Mouse (Mus musculus) adrenal gland, adult 2 months (tissue): ENCODE data around the gene Nfkb1. TPM values are rescaled to one million over a fixed set of nuclear protein-coding genes. Genes with fewer than 3 reads are reported as not detected.
A peak's percentile ranks its signal among the peaks of the same experiment; 100 is the strongest.

ENCODE experiments used
- DNase-seq: peaks from one replicate; pipeline ENCODE4 v3.0.0; 2021
- polyA plus RNA-seq: library from polyadenylated mRNA; depleted of rRNA; stranded (reverse); fragments of >200 nt; gene quantifications from 2 replicates; pipeline ENCODE4 v1.2.3, GENCODE M21; 2012
- total RNA-seq, 2 experiments: library from RNA; stranded (reverse); gene quantifications; 2 replicates each; pipeline ENCODE4 v1.2.3; 2021

Gene Nfkb1
- total and polyA plus RNA-seq, 3 experiments: 44.2 to 58.1 (median 55.6) TPM

GRCm38 (mm10) chr3:135672135-135672534 lies 19.2 kb downstream of the Nfkb1 start:
- DNase-seq: no peak

GRCm38 (mm10) chr3:135670869-135671268 lies 20.5 kb downstream of the Nfkb1 start:
- no peak for DNase-seq

- DNase-seq: no peak
Measured at GRCm38 (mm10) chr3:135667084-135667483, 24.3 kb downstream of the Nfkb1 start.

GRCm38 (mm10) chr3:135665777-135666259 lies 25.5 kb downstream of the Nfkb1 start:
- no peak for DNase-seq

GRCm38 (mm10) chr3:135662139-135662864 lies 29.0 kb downstream of the Nfkb1 start:
- no peak for DNase-seq

- DNase-seq: no peak
Measured at GRCm38 (mm10) chr3:135661707-135662106, 29.6 kb downstream of the Nfkb1 start.

GRCm38 (mm10) chr3:135658540-135659097 lies 32.7 kb downstream of the Nfkb1 start:
- DNase-seq: no peak

- DNase-seq: no peak
Measured at GRCm38 (mm10) chr3:135656156-135656555, 35.2 kb downstream of the Nfkb1 start.

- no peak for DNase-seq
Measured at GRCm38 (mm10) chr3:135650773-135651555, 40.4 kb downstream of the Nfkb1 start.

- no peak for DNase-seq
Measured at GRCm38 (mm10) chr3:135649809-135650208, 41.5 kb downstream of the Nfkb1 start.

- no peak for DNase-seq
Measured at GRCm38 (mm10) chr3:135648501-135648900, 42.8 kb downstream of the Nfkb1 start.

GRCm38 (mm10) chr3:135646622-135647021 lies 44.7 kb downstream of the Nfkb1 start:
- DNase-seq: no peak

- no peak for DNase-seq
Measured at GRCm38 (mm10) chr3:135644971-135645370, 46.4 kb downstream of the Nfkb1 start.

- DNase-seq: no peak
Measured at GRCm38 (mm10) chr3:135641623-135641915, 49.8 kb downstream of the Nfkb1 start.

- peak; percentile 33 for DNase-seq
Measured at GRCm38 (mm10) chr3:135640856-135641622, 50.3 kb downstream of the Nfkb1 start.

- DNase-seq: no peak
Measured at GRCm38 (mm10) chr3:135640203-135640602, 51.1 kb downstream of the Nfkb1 start.

- no peak for DNase-seq
Measured at GRCm38 (mm10) chr3:135637592-135637991, 53.8 kb downstream of the Nfkb1 start.

GRCm38 (mm10) chr3:135636454-135636853 lies 54.9 kb downstream of the Nfkb1 start:
- DNase-seq: peak; percentile 20

- DNase-seq: no peak
Measured at GRCm38 (mm10) chr3:135635646-135636434, 55.5 kb downstream of the Nfkb1 start.

- DNase-seq: no peak
Measured at GRCm38 (mm10) chr3:135635030-135635429, 56.3 kb downstream of the Nfkb1 start.

GRCm38 (mm10) chr3:135634275-135634674 lies 57.1 kb downstream of the Nfkb1 start:
- no peak for DNase-seq
